Mouse (Mus musculus) layer of hippocampus, postnatal 36 days (tissue): ENCODE data around the gene Alms1. TPM values are rescaled to one million over a fixed set of nuclear protein-coding genes. Genes with fewer than 3 reads are reported as not detected.

Experiments used
- microRNA-seq, 2 experiments: library from miRNA; unstranded; fragments of <30 nt; microRNA quantifications; one replicate each; pipeline ENCODE4 v1.2.0; 2021
- total RNA-seq, 2 experiments: library from RNA; stranded (reverse); gene quantifications; 2 replicates each; pipeline ENCODE4 v1.2.3; 2021

Gene Alms1
- total RNA-seq, 2 experiments from 2014 or later = 6.9 to 7.8 TPM

Small RNA genes within 50 kb of the gene (microRNA-seq; reads per million reads assigned to microRNA genes)
- gene Gm27317 = 0 reads per million in 2 experiments

Other genes with a start within 250 kb of the Alms1 start
- 10 to 100 TPM; 49.1 to 52.6 TPM for gene Rab11fip5, start 212.9 kb upstream of the Alms1 start, total RNA-seq
- not detected for gene Noto, start 163.6 kb upstream of the Alms1 start, total RNA-seq
- gene Smyd5, start 155.5 kb upstream of the Alms1 start, total RNA-seq = 10 to 100 TPM; 42.3 to 42.9 TPM
- 100 to 1,000 TPM; 225 to 226 TPM for gene Cct7, start 136.0 kb upstream of the Alms1 start, total RNA-seq
- 10 to 100 TPM; 14.1 to 16.0 TPM for gene Pradc1, start 135.6 kb upstream of the Alms1 start, total RNA-seq
- gene Fbxo41, start 84.5 kb upstream of the Alms1 start, total RNA-seq = 10 to 100 TPM; 91.2 to 96.6 TPM
- gene Egr4, start 73.9 kb upstream of the Alms1 start, total RNA-seq = 10 to 100 TPM; 26.1 to 33.4 TPM
- gene Nat8f7, start 125.7 kb downstream of the Alms1 start, total RNA-seq = 1 to 10 TPM; 3.4 to 3.5 TPM
- gene Nat8f3, start 178.2 kb downstream of the Alms1 start, total RNA-seq = 1 to 10 TPM; 2.3 to 2.4 TPM
- gene Nat8f6, start 233.4 kb downstream of the Alms1 start, total RNA-seq = 1 to 10 TPM; 1.8 to 2.2 TPM
- 1 to 10 TPM; 7.5 to 7.6 TPM for gene Nat8f5, start 233.4 kb downstream of the Alms1 start, total RNA-seq
- gene Nat8, start 244.6 kb downstream of the Alms1 start, total RNA-seq = 1 to 10 TPM; 3.2 to 3.7 TPM